Mouse (Mus musculus): Measurements from ENCODE around the gene Sec14l1. TPM values are rescaled to one million over a fixed set of nuclear protein-coding genes. Genes with fewer than 3 reads are reported as not detected.
"Not testable (repeated sequence)": the region's sequence is repeated elsewhere in the genome, so short reads cannot be mapped to it uniquely, and the experiment has no call there.

The Sec14l1 gene
- polyA plus RNA-seq, 1 experiment from 2014 or later, result 25.4 TPM

DNA sequence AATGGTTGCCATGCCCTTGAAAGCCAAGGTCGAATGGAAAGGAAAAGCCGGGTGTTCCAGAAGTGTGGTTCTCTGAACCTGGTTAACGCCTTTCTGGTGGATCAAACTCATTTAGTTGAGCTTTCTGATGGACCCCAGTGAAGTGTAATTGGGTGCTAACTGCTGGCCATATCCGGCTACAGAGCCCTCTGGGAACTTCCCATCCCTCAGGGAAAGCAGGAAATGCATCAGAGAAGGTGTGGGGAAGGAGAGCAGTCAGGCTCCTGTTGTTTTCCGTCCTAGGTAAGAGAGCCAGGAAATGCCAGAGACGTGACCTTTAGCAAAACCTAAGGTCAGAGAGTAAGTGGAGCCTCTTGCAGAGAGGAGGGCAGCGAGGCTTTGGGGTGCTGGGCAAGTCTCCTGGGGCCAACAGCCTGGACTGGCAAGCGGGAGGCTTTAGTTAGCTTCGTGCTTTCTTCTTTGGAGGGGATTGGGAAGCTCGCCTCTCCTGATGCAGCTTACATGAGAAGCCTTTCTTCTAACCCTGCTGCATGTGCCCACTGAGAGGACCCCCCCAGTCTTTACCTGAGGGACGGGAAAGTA, 32.5 kb upstream of the Sec14l1 start:
- no peak overlapping the region for H3K27ac ChIP-seq (replicated peaks; ENCODE audit: low read depth, low read length)
- no peaks in the 10 kb centered on the region; the same call in 1 of the 2 replicates for H3K4me1 ChIP-seq (ENCODE audit: control insufficient read depth, insufficient read depth, low read length)
- H3K27me3 ChIP-seq (ENCODE audit: control insufficient read depth, insufficient read depth, low read length), result no peaks in the 10 kb centered on the region
- H3K9ac ChIP-seq (replicated peaks; ENCODE audit: low read length), result no peak overlapping the region
- 59% methylated on average over 11 of the region's 11 CpGs for WGBS
- H3K4me2 ChIP-seq (ENCODE audit: low read depth, low read length), result no peak overlapping the region
- H3K36me3 ChIP-seq (replicated peaks; ENCODE audit: control insufficient read depth, insufficient read depth, low read depth, low read length), result peaks cover 5% of the 10 kb centered on the region
- H3K9me3 ChIP-seq (replicated peaks; ENCODE audit: control insufficient read depth, low read length), result no peaks in the 10 kb centered on the region
- ATAC-seq (replicated peaks; ENCODE audit: insufficient number of reproducible peaks, low FRiP score, low TSS enrichment, low read depth), result no peak
- no peak for DNase-seq (ENCODE audit: low spot score)
- no peak overlapping the region for H3K4me3 ChIP-seq (ENCODE audit: low read depth, low read length)

DNA sequence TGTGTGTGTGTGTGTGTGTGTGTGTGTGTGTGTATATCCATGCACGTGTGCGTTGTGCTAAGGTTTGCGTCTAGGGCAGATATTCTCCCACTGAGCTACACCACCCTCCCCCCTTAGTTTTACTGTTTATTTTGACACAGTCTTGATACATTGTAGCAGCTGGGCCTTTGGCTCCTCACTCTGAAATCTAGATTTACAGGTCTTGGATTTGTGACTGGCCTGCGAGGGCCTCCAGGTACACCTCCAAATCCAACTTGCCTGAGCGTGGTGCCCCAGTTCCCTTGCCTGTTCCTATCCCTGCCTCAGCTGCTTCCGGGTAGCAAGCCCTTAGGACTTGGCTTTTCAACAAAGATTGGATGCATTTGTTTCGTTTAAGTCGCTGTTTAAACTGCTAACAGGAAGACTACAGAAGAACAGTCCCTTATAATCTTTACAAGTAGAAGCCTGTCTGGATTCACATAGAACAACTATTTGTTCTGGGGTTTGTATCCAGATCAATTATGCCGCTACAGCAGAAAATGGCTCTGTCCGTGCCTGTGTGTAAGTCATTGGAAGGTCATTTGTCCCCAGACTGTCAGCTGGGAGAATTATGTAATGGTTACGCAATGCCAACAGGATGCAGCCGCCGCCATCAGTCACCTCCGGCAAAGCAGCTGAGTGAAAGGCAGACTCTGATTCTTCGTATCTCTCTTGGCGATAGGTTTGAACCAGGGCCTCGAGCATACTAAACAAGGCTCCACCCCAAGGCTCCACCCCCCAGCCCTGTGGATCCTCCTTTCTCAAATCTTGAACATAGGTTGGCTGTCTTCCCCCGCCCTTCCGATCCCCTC, 31.7 kb upstream of the Sec14l1 start:
- no peak for ATAC-seq (replicated peaks; ENCODE audit: insufficient number of reproducible peaks, low FRiP score, low TSS enrichment, low read depth)
- Histone ChIP-seq H3K27ac (replicated peaks; ENCODE audit: low read depth, low read length) (0 out of 2 replicates have a peak overlapping the region, but pooled peaks have one; percentile 6), H3K9me3 (replicated peaks; ENCODE audit: control insufficient read depth, low read length) (no peaks in the 10 kb centered on the region), H3K27me3 (ENCODE audit: control insufficient read depth, insufficient read depth, low read length) (no peaks in the 10 kb centered on the region), H3K36me3 (replicated peaks; ENCODE audit: control insufficient read depth, insufficient read depth, low read depth, low read length) (peaks cover 5% of the 10 kb centered on the region), H3K4me3 (ENCODE audit: low read depth, low read length) (no peak overlapping the region), H3K4me1 (ENCODE audit: control insufficient read depth, insufficient read depth, low read length) (no peaks in the 10 kb centered on the region; the same call in 1 of the 2 replicates), H3K4me2 (ENCODE audit: low read depth, low read length) (no peak overlapping the region), H3K9ac (replicated peaks; ENCODE audit: low read length) (no peak overlapping the region)
- DNase-seq (ENCODE audit: low spot score), result no peak
- WGBS, result 86% methylated on average over 19 of the region's 19 CpGs

DNA sequence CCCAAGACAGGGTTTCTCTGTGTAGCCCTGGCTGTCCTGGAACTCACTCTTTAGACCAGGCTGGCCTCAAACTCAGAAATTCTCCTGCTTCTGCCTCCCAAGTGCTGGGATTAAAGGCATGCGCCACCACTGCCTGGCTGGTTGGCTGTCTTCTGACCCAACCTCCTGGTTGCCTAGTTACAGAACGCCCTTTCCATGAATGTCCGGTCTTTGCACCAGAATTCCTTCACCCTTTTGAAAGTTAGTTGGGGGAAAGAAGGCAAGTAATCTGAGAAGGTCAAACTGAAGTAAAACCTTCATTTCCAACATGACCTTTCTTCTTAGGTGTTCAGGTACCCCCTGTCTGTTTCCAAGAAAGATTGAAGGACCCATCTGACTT, 31.1 kb upstream of the Sec14l1 start:
- not testable (repeated sequence) for H3K27me3 ChIP-seq (ENCODE audit: control insufficient read depth, insufficient read depth, low read length); H3K4me3 ChIP-seq (ENCODE audit: low read depth, low read length); H3K9me3 ChIP-seq (replicated peaks; ENCODE audit: control insufficient read depth, low read length); H3K27ac ChIP-seq (replicated peaks; ENCODE audit: low read depth, low read length); H3K4me1 ChIP-seq (ENCODE audit: control insufficient read depth, insufficient read depth, low read length); H3K36me3 ChIP-seq (replicated peaks; ENCODE audit: control insufficient read depth, insufficient read depth, low read depth, low read length); ATAC-seq (replicated peaks; ENCODE audit: insufficient number of reproducible peaks, low FRiP score, low TSS enrichment, low read depth); H3K4me2 ChIP-seq (ENCODE audit: low read depth, low read length); H3K9ac ChIP-seq (replicated peaks; ENCODE audit: low read length); DNase-seq (ENCODE audit: low spot score)
- WGBS, result 90% methylated on average over 3 of the region's 3 CpGs

DNA sequence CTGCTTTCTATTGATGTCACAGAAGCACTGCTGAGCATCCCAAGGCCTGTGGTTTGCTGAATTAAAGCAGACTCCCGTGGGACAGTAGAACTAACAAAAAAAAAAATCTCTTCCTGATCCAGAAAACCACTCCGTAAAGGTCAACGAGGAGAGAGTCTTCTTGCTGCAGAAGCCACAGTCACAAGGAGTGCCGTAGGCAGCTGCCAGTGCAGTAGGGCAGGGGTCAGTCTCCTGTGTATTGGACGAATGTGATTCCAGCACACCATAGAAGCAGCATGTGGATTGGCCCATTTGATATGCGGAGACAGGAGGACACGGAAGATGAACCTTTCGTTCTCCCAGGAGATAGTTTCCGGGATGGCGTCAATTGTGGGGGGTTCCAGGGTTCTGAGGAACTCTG, 28.8 kb upstream of the Sec14l1 start:
- 79% methylated on average over 10 of the region's 10 CpGs for whole genome bisulfite sequencing
- Histone ChIP-seq H3K27ac (replicated peaks; ENCODE audit: low read depth, low read length) (no peak overlapping the region), H3K9ac (replicated peaks; ENCODE audit: low read length) (no peak overlapping the region), H3K4me1 (ENCODE audit: control insufficient read depth, insufficient read depth, low read length) (no peaks in the 10 kb centered on the region; the same call in 1 of the 2 replicates), H3K9me3 (replicated peaks; ENCODE audit: control insufficient read depth, low read length) (no peaks in the 10 kb centered on the region), H3K4me3 (ENCODE audit: low read depth, low read length) (no peak overlapping the region), H3K27me3 (ENCODE audit: control insufficient read depth, insufficient read depth, low read length) (no peaks in the 10 kb centered on the region), H3K36me3 (replicated peaks; ENCODE audit: control insufficient read depth, insufficient read depth, low read depth, low read length) (no peaks in the 10 kb centered on the region), H3K4me2 (ENCODE audit: low read depth, low read length) (no peak overlapping the region)
- no peak for ATAC-seq (replicated peaks; ENCODE audit: insufficient number of reproducible peaks, low FRiP score, low TSS enrichment, low read depth)
- no peak for DNase-seq (ENCODE audit: low spot score)

DNA sequence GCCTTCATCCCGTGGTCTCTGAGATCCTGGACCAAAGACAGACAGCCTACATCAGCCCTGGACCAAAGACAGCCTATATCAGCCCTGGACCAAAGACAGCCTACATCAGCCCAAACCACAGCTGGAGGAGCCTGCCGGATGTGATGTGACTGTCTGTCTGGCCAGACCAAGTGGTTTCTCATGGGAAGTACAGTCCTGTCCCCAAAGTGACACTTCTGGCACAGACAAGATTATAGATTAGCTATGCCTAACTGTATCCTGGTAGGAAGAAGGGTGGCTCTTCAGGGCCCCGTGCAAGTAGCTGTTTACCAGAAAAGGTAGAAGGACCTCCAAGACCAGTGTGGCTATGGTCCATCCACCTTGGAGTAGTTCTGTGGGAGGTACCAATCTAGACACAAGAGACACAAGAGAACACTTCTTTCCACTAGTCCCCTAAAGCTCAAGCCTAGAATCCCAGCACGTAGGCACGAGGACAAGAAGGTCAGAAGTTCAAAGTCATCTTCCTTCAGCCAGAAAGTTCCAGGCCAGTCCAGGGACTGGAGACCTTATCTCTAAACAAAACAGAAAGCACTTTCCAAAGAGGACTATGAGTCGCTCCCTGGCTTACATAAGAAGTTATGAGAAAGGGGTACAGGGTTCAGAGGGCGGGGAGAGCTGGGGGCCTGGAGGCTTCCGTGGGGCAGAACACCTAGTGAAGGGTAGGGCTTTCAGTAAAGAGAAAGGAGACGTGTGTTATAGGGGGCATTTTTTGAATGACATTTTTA, 27.8 kb upstream of the Sec14l1 start:
- no peak overlapping the region for H3K4me2 ChIP-seq (ENCODE audit: low read depth, low read length)
- no peak overlapping the region for H3K9ac ChIP-seq (replicated peaks; ENCODE audit: low read length)
- no peak overlapping the region for H3K4me3 ChIP-seq (ENCODE audit: low read depth, low read length)
- 88% methylated on average over 9 of the region's 9 CpGs for WGBS
- no peak overlapping the region for H3K27ac ChIP-seq (replicated peaks; ENCODE audit: low read depth, low read length)
- no peak for ATAC-seq (replicated peaks; ENCODE audit: insufficient number of reproducible peaks, low FRiP score, low TSS enrichment, low read depth)
- no peak for DNase-seq (ENCODE audit: low spot score)
- no peaks in the 10 kb centered on the region for H3K27me3 ChIP-seq (ENCODE audit: control insufficient read depth, insufficient read depth, low read length)
- no peaks in the 10 kb centered on the region for H3K9me3 ChIP-seq (replicated peaks; ENCODE audit: control insufficient read depth, low read length)
- no peaks in the 10 kb centered on the region; the same call in 1 of the 2 replicates for H3K4me1 ChIP-seq (ENCODE audit: control insufficient read depth, insufficient read depth, low read length)
- no peaks in the 10 kb centered on the region for H3K36me3 ChIP-seq (replicated peaks; ENCODE audit: control insufficient read depth, insufficient read depth, low read depth, low read length)

DNA sequence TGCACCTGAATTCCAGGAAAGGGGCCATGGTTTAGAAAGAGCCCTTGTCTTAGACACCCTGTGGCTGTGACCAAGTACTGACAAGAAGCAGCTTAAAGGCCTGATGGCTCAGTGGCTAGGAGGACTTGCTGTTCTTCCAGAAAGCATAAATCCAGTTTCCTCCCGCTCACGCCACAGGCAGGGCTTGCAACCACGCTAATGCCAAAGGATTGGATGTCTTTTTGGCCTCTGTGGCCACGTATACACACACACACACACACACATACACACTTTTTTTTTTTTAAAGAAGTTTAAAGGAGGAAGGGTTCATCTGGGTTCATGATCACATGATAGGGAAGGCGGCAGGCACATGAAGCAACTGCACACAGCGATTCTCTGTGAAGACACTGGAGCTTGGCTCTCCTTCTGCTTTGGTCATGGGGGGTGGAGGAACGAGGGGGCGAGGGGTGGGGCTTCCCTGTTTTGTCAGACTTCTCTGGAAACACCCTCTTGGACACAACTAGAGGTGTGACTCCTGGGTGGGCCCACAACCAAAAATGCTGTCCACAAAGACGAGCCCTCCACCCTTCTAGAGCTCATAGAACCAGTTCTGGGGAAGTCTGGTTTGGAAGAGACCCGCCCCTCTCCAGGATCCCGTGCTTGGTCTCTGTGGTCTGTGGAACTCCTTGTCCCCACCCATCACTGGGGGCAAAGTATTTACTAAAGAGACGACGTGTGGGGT, 26.5 kb upstream of the Sec14l1 start:
- no peak overlapping the region for H3K4me3 ChIP-seq (ENCODE audit: low read depth, low read length)
- no peak for DNase-seq (ENCODE audit: low spot score)
- no peaks in the 10 kb centered on the region for H3K9me3 ChIP-seq (replicated peaks; ENCODE audit: control insufficient read depth, low read length)
- no peak overlapping the region for H3K4me2 ChIP-seq (ENCODE audit: low read depth, low read length)
- H3K4me1 ChIP-seq (ENCODE audit: control insufficient read depth, insufficient read depth, low read length), result no peaks in the 10 kb centered on the region; the same call in 1 of the 2 replicates
- H3K9ac ChIP-seq (replicated peaks; ENCODE audit: low read length), result no peak overlapping the region
- no peak overlapping the region for H3K27ac ChIP-seq (replicated peaks; ENCODE audit: low read depth, low read length)
- WGBS, result 83% methylated on average over 13 of the region's 13 CpGs
- no peaks in the 10 kb centered on the region for H3K36me3 ChIP-seq (replicated peaks; ENCODE audit: control insufficient read depth, insufficient read depth, low read depth, low read length)
- H3K27me3 ChIP-seq (ENCODE audit: control insufficient read depth, insufficient read depth, low read length), result no peaks in the 10 kb centered on the region
- ATAC-seq (replicated peaks; ENCODE audit: insufficient number of reproducible peaks, low FRiP score, low TSS enrichment, low read depth), result no peak

DNA sequence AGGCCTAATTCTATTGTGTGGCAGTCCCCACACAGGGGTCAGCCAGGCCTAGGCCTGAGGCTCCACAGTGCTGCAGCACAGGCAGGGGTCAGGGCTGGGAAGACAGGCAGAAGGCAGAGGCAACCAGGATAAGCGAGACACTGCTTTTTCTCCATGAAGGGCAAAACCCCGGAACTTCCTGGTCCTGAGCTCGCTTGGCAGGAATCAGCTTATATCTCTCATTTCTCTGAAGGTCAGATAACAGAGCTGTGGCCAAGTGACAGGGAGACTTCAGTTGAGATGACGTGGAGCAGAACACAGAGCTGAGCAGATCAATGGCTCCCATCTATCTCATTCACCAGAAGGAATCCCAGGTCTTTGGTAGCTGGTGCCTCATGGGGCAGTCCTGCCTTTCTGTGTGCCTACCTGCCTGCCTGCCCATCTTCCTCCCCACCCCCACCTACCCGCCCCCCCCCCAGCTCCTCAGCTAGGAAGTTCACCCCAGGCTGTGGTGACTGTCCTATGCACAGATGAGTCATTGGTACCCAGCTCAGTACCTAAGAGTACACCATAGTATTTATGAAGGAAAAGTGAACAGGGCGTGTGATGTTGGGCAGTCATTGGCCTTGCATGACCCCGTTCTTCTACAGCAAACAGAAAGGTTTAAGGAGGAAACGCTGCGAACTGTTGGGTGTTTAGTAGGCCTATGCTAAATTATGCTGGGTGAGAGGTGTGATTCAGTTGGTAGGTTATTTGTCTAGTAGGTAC, 25.1 kb upstream of the Sec14l1 start:
- Histone ChIP-seq H3K27ac (replicated peaks; ENCODE audit: low read depth, low read length) (no peak overlapping the region), H3K4me3 (ENCODE audit: low read depth, low read length) (no peak overlapping the region), H3K4me2 (ENCODE audit: low read depth, low read length) (no peak overlapping the region), H3K4me1 (ENCODE audit: control insufficient read depth, insufficient read depth, low read length) (no peaks in the 10 kb centered on the region; the same call in 1 of the 2 replicates), H3K36me3 (replicated peaks; ENCODE audit: control insufficient read depth, insufficient read depth, low read depth, low read length) (no peaks in the 10 kb centered on the region), H3K27me3 (ENCODE audit: control insufficient read depth, insufficient read depth, low read length) (no peaks in the 10 kb centered on the region), H3K9ac (replicated peaks; ENCODE audit: low read length) (no peak overlapping the region), H3K9me3 (replicated peaks; ENCODE audit: control insufficient read depth, low read length) (no peaks in the 10 kb centered on the region)
- 73% methylated on average over 9 of the region's 9 CpGs for WGBS
- no peak for DNase-seq (ENCODE audit: low spot score)
- no peak for ATAC-seq (replicated peaks; ENCODE audit: insufficient number of reproducible peaks, low FRiP score, low TSS enrichment, low read depth)

Measured in embryonic facial prominence, embryonic 11.5 days (tissue).